ENCODE assay signal across 11 mouse cellular contexts in the genomic region with DNA sequence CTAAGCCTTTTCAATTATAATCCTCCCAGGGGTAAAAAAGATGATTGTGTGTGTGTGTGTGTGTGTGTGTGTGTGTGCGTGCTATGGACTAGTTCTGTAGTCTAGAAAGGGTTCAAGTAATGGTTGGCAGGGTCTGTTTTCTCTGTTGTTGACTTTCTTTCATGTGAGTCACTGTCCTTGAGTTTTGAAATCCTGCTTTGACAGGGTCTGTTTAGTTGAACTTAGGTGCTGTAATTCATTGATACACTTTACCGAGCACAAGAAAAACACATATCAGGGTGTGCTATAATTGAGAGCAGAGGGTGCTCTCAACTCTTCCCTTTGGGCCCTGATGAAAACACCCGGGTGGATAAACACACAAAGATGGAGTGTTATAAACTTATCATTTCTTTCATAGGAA.
"Had no signal": no experiment of that assay in that cellular context is flagged by ENCODE, and none has a peak within 500 bp of the region (broad histone marks: within the 10 kb centered on the region; RNA-seq: fewer than 3 reads in every experiment).

No protein-coding gene starts in this region.

- H3K4me2 ChIP-seq: limb, embryonic 12.5 days; liver, embryonic 13.5 days; lung, embryonic 14.5 days; midbrain, embryonic 11.5 days had no signal

- DNase-seq: liver, embryonic 13.5 days; lung, postnatal 4 days; right cerebral cortex, postnatal 4 days; spleen, adult 18-20 months; thymus, adult 18-20 months; thymus, postnatal 14 days had no signal

- H3K36me3 ChIP-seq: limb, embryonic 12.5 days; liver, embryonic 13.5 days; neural tube, embryonic 13.5 days had no signal

- H3K9ac ChIP-seq: limb, embryonic 12.5 days; liver, embryonic 13.5 days; lung, embryonic 14.5 days; neural tube, embryonic 13.5 days had no signal

- H3K27ac ChIP-seq: layer of hippocampus, adult 2 months; limb, embryonic 12.5 days; liver, embryonic 13.5 days; neural tube, embryonic 13.5 days had no signal

- H3K9me3 ChIP-seq: limb, embryonic 12.5 days; liver, embryonic 13.5 days; neural tube, embryonic 13.5 days had no signal

- H3K4me3 ChIP-seq: layer of hippocampus, adult 2 months; limb, embryonic 12.5 days; liver, embryonic 13.5 days; neural tube, embryonic 13.5 days had no signal

- H3K27me3 ChIP-seq: limb, embryonic 12.5 days; liver, embryonic 13.5 days; neural tube, embryonic 13.5 days had no signal
